Comparison of ENCODE assay signal across 13 mouse cellular contexts in the genomic region with DNA sequence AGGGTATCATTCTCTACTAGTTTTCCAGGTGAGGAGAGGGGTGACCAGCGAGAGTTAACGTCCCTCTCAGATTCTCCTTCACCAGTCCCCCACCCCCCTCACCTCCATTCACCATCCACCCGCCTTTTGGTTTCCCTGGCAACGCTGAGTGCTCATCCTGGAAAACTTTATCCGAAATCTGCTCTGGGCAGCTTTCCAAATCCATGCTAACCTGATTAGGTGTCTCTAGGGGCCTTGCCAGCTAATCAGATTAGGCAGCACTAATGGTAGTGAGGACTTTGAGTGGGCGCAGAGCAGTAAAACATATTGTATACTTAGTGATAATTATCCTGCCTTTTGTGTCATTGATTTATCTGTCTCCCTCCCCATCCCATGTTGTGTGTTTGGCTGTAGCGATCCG. TPM values are rescaled to one million over a fixed set of nuclear protein-coding genes. Genes with fewer than 3 reads are reported as not detected.
DNase-seq lines count a peak whose midpoint lies in the region; ATAC-seq and TF ChIP-seq lines count a peak whose summit lies in the region.
"Had no signal": no experiment of that assay in that cellular context is flagged by ENCODE, and none has a peak within 500 bp of the region (broad histone marks: within the 10 kb centered on the region; RNA-seq: fewer than 3 reads in every experiment).

No protein-coding gene starts in this region.

- DNase-seq in embryo, embryonic 10.5 days (ENCODE audit: low spot score): peak; percentile 11
- no peak for DNase-seq in embryo, embryonic 10 days (ENCODE audit: low spot score)
- peak; percentile 8 for DNase-seq in NIH3T3 (ENCODE audit: low read depth)
- DNase-seq in hindbrain, embryonic 14.5 days (ENCODE audit: low spot score): peak; percentile 71
- peak; percentile 82 for DNase-seq in midbrain, embryonic 14.5 days
- no peak for DNase-seq in spleen, adult 12 weeks (ENCODE audit: low spot score)
- no peak for DNase-seq in frontal cortex, postnatal 14 days (ENCODE audit: low spot score in 2 of 2)
- no peak for DNase-seq in lung, adult 2 months
- DNase-seq: heart, adult 11 months; kidney, adult 18-20 months; lung, postnatal 14 days had no signal

- H3K36me3 ChIP-seq in hindbrain, embryonic 14.5 days (replicated peaks; ENCODE audit: control insufficient read depth, insufficient read depth): peaks cover 7% of the 10 kb centered on the region; the same call in 1 of the 2 replicates
- H3K36me3 ChIP-seq in midbrain, embryonic 14.5 days (ENCODE audit: control insufficient read depth, insufficient read depth, low read length): peaks cover 6% of the 10 kb centered on the region; the same call in 1 of the 2 replicates
- H3K36me3 ChIP-seq: stomach, embryonic 15.5 days had no signal

- H3K4me1 ChIP-seq in hindbrain, embryonic 14.5 days (replicated peaks; ENCODE audit: control insufficient read depth, insufficient read depth, low read length): peaks cover 24% of the 10 kb centered on the region
- peaks cover 16% of the 10 kb centered on the region for H3K4me1 ChIP-seq in midbrain, embryonic 14.5 days (ENCODE audit: control insufficient read depth, insufficient read depth, low read length)
- no peaks in the 10 kb centered on the region for H3K4me1 ChIP-seq in lung, adult 2 months (ENCODE audit: control insufficient read depth, insufficient read depth, low read length)

- no peaks in the 10 kb centered on the region for H3K27me3 ChIP-seq in hindbrain, embryonic 14.5 days (ENCODE audit: control insufficient read depth, insufficient read depth, low read length)
- H3K27me3 ChIP-seq in midbrain, embryonic 14.5 days (ENCODE audit: control insufficient read depth, insufficient read depth, low read length): no peaks in the 10 kb centered on the region
- H3K27me3 ChIP-seq: stomach, embryonic 15.5 days had no signal

- no peak overlapping the region for H3K27ac ChIP-seq in hindbrain, embryonic 14.5 days
- H3K27ac ChIP-seq in midbrain, embryonic 14.5 days (replicated peaks; ENCODE audit: low read depth, low read length): no peak overlapping the region
- H3K27ac ChIP-seq: limb, embryonic 10.5 days; stomach, embryonic 15.5 days had no signal

- no peak overlapping the region for H3K4me3 ChIP-seq in hindbrain, embryonic 14.5 days (replicated peaks; ENCODE audit: low read length)
- H3K4me3 ChIP-seq in midbrain, embryonic 14.5 days (replicated peaks; ENCODE audit: low read depth, low read length): no peak overlapping the region
- H3K4me3 ChIP-seq in lung, adult 2 months (replicated peaks; ENCODE audit: extremely low read depth, low read depth, low read length): no peak overlapping the region
- H3K4me3 ChIP-seq: limb, embryonic 10.5 days; stomach, embryonic 15.5 days had no signal

- H3K9ac ChIP-seq in hindbrain, embryonic 14.5 days: no peak overlapping the region
- no peak overlapping the region for H3K9ac ChIP-seq in midbrain, embryonic 14.5 days (replicated peaks; ENCODE audit: low read length)
- H3K9ac ChIP-seq: stomach, embryonic 15.5 days had no signal

- peak; percentile 76 for ATAC-seq in hindbrain, embryonic 14.5 days (ENCODE audit: low FRiP score)
- peak; percentile 62 for ATAC-seq in midbrain, embryonic 14.5 days (ENCODE audit: low FRiP score, low TSS enrichment)

- no peak for TF ChIP-seq POLR2A in lung, adult 2 months (IDR thresholded peaks at IDR 0.05; ENCODE audit: borderline replicate concordance, extremely low read depth, low read depth, low read length)

- WGBS in hindbrain, embryonic 14.5 days: 33% methylated on average over 8 of the region's 8 CpGs
- 12% methylated on average over 8 of the region's 8 CpGs for WGBS in midbrain, embryonic 14.5 days
- WGBS in lung, adult 2 months: 69% methylated on average over 8 of the region's 8 CpGs

- no peaks in the 10 kb centered on the region for H3K9me3 ChIP-seq in hindbrain, embryonic 14.5 days (ENCODE audit: control insufficient read depth, low read length)
- H3K9me3 ChIP-seq in midbrain, embryonic 14.5 days (ENCODE audit: control insufficient read depth, low read length): no peaks in the 10 kb centered on the region
- H3K9me3 ChIP-seq: limb, embryonic 10.5 days; stomach, embryonic 15.5 days had no signal

- H3K4me2 ChIP-seq in hindbrain, embryonic 14.5 days (replicated peaks): no peak overlapping the region
- H3K4me2 ChIP-seq in midbrain, embryonic 14.5 days (ENCODE audit: low read length): no peak overlapping the region
- H3K4me2 ChIP-seq: stomach, embryonic 15.5 days had no signal

- no peak for TF ChIP-seq CTCF in lung, adult 2 months (IDR thresholded peaks at IDR 0.05; ENCODE audit: insufficient read depth, low read length)

RNA-seq across cellular contexts. Expression of gene Phox2a, which starts 45.4 kb away (rescaled TPM):
- 3.5 TPM in 2 replicates for polyA plus RNA-seq in hindbrain, embryonic 14.5 days (2014; fragmentation: Nextera tagmentation; extraction: Ambion mirVana)
- polyA plus RNA-seq in midbrain, embryonic 14.5 days (2014; fragmentation: Nextera tagmentation; extraction: Ambion mirVana): 0.84 and 1.00 TPM in 2 replicates
- not detected in 2 replicates for polyA plus RNA-seq in lung, adult 2 months (2012; rRNA removed)
- polyA plus RNA-seq: limb, embryonic 10.5 days had no signal

Comparison
In these comparisons a context has a peak if more than half of its experiments do, and no peak if none do; other contexts are left out.
1. DNase-seq: peak in embryo, embryonic 10.5 days (single experiment), NIH3T3 (single experiment), hindbrain, embryonic 14.5 days (single experiment) and midbrain, embryonic 14.5 days (single experiment); none in embryo, embryonic 10 days (single experiment), spleen, adult 12 weeks (single experiment), frontal cortex, postnatal 14 days (0 of 2) and lung, adult 2 months (single experiment).